Mouse (Mus musculus) layer of hippocampus, adult 11-12 months (tissue): Measurements from ENCODE around the gene Arhgap33.
"Not testable (repeated sequence)": the region's sequence is repeated elsewhere in the genome, so short reads cannot be mapped to it uniquely, and the experiment has no call there.

Experiments
- DNase-seq: peaks from one replicate; pipeline ENCODE4 v3.0.0; 2022; ENCODE audit warnings: low spot score

Gene Arhgap33

DNA sequence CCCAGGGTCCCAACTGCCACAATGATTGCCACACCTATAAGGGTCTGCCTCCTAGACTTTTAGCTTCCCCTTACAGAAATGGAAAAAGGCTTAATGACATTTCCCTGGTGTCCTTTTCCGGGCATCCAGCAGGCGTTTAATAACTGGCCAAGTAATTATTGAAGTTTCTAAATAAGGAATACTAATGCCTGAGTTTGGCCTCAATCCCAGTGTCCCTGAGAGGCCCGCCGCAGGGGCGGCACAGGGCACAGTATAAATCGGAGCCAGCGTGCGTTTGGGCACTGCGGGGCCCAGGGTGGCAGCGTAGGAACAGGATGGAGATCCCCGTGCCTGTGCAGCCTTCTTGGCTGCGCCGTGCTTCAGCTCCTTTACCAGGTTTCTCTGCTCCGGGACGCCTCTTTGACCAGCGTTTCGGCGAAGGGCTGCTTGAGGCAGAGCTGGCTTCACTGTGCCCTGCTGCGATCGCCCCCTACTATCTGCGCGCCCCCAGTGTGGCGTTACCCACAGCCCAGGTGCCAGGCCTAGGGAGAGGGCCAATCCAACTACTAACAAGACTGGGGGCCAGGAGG is 18.2 kb upstream of the Arhgap33 start:
- no peak for DNase-seq

DNA sequence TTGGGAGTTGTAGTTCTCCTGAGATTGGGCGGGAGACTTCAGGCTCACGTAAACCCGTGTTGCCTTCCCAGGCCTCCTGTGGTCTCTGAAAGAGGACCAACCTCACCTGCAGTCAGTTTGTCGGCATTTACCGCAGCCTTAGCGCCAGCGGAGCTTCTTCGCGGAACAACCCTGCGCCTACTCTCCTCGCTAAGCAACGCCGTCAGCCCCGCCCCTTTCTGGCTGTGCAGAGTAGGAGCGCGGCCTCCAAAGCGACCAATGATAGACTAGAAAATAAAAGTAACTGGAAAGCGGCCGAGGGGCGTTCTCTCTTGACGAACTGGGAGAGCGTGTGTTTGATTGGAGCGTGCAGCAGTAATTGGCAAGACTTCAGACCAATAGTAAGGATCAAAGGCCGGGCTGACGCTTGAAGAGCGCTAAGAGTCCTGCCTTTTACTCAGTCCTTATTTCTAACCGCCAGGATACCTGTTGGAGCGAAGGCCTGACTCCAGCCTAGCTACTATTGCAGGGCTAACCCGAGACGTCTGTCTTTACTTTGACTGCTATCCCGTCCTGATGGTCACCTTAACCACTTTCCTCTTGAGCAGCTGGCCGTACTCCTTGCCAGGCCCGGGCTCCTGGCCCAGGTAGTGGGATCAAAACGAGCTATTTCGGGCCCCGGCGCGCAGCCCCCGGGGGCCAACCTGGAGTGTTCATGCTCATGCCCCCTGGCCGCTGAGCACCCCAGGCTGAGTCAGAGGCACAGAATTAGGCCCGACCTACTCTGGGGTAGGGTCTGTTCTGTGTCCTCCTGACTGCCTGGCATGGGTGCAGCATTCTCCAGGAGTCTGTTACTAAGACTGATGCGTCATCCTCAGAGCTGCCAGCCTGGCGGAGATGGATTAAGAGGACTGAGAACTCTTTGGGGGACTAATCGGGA is 17.5 kb upstream of the Arhgap33 start, which contains the start of the genes Hspb6 and Proser3:
Hspb6 (plus strand) TSS at position 77 of the 919 bp plus-strand sequence.
Proser3 (minus strand) TSS at position 198 of the 919 bp plus-strand sequence.
- DNase-seq: peak; percentile 99

GRCm38 (mm10) chr7:30551445-30552101 is 16.7 kb upstream of the Arhgap33 start:
- DNase-seq: no peak

DNA sequence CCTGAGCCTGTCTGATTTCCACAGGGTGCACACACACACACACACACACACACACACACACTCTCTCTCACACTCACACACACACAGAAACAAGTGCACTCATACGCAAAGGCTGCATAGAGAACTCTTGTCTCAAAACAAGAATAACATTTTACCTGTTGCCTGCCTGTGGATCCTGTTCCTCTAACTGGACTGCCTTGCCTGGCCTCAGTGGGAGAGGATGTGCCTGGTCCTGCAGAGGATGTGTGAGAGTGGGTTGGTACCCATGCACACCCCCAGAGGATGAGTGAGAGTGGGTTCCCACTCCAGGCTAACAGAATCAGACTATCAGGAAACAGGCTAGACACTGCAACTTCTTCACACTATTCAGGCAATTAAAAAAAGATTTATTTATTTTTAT is 15.7 kb upstream of the Arhgap33 start:
- DNase-seq: no peak

GRCm38 (mm10) chr7:30549880-30550279 is 15.0 kb upstream of the Arhgap33 start:
- DNase-seq: no peak

GRCm38 (mm10) chr7:30544327-30544726 is 9.5 kb upstream of the Arhgap33 start:
- DNase-seq: no peak

GRCm38 (mm10) chr7:30540572-30540971 is 5.7 kb upstream of the Arhgap33 start:
- no peak for DNase-seq

DNA sequence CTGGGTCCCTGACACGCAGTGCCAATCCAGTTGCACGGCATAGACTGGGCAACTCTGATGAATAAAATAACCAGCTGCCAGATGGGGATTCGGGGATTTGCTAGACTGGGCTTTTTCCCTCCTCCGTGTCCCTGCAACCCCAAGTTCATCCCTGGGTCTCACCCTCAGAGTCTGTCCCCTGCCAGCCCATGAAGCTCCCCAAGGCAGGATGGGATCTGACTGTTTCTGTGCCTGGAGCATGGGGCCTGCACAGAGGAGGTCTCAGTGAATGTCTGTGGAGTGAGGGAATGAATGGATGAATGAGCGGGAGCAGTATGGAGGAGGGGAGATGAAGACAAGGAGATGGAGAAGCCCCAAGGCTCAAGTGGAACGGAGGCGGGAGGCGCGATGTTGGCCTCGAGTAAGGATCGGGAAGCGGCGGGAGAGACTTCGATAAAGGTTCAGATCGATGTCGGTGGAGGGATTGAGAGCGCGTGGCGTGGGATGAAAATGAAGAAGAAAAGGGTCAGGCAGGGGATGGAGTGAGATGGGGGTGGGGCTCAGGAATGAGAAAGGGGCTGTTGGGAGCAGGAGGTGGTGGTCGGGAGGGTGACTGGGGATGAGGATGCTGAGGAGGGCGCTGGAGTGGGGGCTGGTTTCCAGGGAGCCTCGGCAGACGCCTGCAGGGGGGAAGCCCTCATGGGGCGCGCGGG is 773 bp downstream of the Arhgap33 start:
- no peak for DNase-seq

- peak; percentile 54 for DNase-seq
Observed at GRCm38 (mm10) chr7:30532931-30533330, 1.9 kb downstream of the Arhgap33 start.

DNA sequence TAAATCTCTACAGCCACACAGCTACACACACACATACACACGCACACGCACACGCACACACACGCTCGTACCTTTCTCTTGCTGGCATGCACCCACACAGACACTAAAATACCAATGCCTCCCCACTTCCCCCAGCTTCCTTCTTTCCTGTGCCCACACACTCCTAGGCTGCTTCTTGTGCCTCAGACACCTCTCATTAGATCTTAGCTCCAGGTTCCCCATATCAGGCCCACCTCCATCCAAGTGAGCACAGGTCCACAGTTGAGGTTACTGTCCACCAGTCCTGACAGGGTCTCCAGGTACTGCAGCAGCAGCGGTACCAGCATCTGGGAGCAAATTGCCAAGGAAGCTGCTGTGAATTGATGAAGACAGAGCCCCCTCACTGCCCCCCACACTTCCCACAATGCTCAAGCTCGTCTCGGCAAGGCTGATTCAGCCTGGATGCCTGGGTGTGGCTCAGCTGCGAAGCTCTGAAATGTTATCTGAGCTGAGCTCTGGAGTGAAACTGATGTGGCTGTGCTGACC is 3.5 kb downstream of the Arhgap33 start:
- DNase-seq: peak; percentile 46

DNA sequence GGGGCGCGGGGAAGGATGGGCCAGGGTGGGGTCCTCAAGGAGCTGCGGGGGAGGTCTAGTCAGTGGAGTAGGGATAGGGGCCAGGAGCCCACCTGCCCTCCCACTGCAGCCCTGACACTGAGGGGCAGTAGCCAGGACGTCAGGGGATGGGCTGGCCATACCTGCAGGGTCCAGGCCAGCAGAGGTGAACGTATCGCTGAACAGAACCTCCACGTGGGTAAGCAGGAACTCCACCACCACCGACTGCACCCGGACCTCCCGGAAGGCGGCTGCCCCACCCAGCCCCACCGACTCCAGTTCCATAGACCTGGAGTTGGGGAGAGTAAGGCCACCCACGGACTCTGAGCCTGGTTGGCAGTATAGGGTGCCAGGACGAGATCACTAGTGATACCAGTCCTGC is 7.9 kb downstream of the Arhgap33 start:
- no peak for DNase-seq

DNA sequence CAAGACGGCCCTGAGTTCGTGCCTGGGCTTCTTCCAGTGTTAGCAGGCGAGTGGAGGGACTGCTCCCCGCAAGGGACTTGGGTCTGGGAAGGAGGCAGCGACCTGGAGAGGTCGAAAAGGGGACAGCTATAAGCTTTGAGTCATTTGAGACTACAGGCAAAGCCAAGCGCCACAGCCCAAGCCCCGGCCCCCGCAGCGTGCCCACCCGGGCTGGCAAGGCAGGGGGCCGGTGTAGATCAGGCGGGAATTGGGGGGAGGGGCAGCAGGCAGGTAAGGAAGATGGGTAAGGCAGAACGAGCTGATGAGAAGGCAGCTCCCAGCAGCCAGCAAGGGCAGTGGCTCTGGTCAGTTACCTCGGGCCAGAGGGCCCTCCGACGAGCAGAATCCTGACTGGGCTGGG is 8.5 kb downstream of the Arhgap33 start:
- DNase-seq: no peak

GRCm38 (mm10) chr7:30525954-30526353 is 8.9 kb downstream of the Arhgap33 start:
- DNase-seq: no peak

- no peak for DNase-seq
Observed at GRCm38 (mm10) chr7:30524487-30524886, 10.4 kb downstream of the Arhgap33 start.

DNA sequence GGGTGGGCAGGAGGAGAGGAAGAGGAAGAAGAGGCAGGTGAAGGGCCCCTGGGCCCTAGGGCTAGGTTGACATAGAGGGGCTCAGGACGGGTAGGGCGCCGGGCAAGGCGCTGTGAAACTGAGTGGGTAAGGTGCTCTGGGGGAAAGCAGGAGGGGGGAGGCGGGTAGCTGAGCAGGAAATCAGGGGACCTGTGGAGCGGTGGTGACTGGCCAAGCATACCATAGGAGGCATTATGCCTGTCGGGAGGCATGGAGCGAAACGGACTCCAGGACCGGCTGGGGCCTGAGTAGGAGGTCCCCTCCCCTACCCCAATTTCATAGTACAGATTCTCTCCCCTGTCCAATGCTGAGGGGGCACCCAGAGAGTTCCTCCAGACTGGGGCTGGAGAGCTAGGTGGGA is 12.0 kb downstream of the Arhgap33 start:
- no peak for DNase-seq

DNA sequence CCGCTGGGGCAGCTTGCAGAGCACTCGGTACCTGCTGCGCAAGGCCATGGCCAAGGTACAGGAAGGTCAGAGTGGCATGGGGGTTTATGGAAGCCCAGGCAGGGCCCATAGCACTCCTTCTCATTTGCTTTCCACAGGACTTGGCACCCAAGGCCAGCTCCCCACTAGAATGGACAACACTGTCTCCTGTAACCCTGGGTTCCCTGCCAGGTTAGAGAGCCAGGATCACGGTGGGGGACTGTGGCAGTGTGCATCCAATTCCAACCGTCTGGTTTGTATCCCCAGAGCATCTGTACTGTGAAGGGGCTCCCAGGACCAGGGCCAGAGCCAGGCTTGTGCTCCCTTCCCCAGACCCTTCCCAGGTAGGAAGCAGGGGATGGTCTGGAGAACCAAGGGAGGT is 14.0 kb downstream of the Arhgap33 start:
- no peak for DNase-seq

DNA sequence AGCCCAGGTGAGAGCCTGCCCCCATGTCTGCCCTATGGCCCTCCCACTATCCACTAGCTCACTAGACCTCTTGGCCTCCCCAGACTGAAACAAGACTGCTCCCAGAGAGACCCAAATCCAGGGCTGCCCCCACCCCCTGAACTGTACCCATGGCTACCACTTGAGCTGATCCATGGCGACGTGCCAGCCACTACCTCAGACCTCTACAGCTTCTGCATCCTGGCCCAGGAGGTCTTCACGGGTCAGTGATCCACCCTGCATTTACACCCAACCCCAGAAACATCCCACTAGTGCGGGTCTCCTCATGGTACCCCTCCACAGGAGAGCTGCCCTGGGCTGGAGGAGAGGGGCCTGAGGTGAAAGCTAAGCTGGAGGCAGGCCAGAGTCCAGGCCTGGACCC is 14.5 kb downstream of the Arhgap33 start:
- no peak for DNase-seq

GRCm38 (mm10) chr7:30518325-30518724 is 16.5 kb downstream of the Arhgap33 start:
- DNase-seq: no peak

DNA sequence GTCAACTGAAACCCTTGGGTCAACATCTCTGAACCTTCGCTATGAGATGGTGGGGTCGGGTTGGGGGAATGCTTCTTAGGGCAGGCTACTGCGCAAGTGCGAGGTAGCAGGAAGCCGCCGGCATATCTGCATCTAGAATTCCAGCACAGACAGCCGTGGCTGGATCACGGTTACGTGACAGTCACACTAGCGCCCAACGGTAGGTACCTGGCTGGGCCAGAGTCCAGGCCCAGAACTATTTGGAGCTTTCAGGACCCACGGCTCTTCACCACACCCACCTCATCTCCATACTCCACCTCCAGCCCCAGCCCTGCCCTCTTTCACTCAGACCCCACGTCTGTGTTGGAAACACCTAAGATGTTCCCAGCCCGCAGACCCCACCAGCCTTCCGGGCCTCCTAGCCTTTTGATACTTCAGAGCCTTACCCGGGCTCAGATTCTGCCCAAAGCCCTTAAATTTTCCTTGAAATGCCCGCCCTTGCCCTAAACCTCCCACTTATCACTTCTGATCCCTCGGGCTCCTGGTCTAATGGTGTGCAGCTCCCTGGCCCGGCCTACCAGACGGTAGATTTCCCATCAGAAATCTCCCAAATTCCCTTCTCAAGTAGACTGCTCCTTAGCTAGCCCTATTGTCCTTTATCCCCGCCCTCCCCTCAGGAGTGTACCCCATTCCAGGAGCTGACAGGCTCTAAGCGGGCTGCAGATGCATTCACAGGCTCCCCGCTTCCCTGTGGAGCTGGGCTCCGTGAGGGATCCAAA is 19.7 kb downstream of the Arhgap33 start:
- DNase-seq: no peak

DNA sequence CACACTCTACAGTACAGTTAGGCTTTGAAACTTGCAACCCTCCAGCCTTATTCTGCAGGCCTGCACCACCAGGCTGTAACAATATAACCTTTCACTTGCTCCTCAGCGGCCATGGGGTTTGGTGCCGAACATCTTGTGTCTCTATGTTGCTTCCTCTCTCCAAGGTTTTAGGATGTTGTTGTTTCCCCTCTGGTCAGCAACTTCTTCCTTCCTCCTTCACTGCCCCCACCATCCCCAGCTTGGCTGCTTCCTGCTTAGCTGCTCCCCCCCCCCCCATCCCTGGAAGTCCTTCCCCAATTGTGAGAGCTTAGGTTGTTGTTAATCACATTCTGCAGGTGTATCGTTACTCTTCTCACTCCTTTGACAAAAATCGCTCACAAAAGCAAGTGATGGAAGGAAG is 26.8 kb downstream of the Arhgap33 start:
- DNase-seq: no peak

DNA sequence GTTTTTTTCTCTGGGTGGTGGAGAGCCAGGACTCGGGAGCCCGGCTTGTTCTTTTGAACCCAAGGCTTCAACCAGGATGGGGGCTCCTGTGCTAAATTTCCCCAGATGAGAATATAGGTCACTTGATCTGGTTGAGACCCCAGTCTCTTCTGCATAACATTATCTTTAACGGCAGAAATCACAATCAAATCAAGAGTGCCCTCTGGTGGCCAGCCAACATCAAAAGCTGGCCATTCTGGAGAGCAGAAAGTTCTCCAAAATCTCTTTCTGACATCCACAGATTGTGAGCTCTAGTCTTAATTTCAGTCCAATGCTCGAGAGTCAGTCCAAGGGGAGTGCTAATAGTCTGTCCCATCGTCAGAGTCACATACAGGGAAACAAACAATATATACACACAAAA is 33.7 kb downstream of the Arhgap33 start:
- not testable (repeated sequence) for DNase-seq
